Mouse (Mus musculus) C2C12 (cell line): ENCODE results near the gene Ptprt. TPM values are rescaled to one million over a fixed set of nuclear protein-coding genes. Genes with fewer than 3 reads are reported as not detected.

Experiments used
- H3K27me3 ChIP-seq: one replicate; pipeline ENCODE4 v1.6.1; 2011; ENCODE audit not compliant: control insufficient read depth, insufficient read depth, insufficient read length
- H3K36me3 ChIP-seq: one replicate; pipeline ENCODE4 v1.6.1; 2011; ENCODE audit not compliant: control insufficient read depth, insufficient read depth
- H3K4me3 ChIP-seq: one replicate; pipeline ENCODE4 v1.5.1; 2011; ENCODE audit warnings: mild to moderate bottlenecking, control low read depth; ENCODE audit not compliant: poor library complexity, insufficient read depth, severe bottlenecking
- H3K79me2 ChIP-seq: one replicate; pipeline ENCODE4 v1.6.1; 2011; ENCODE audit not compliant: control insufficient read depth, insufficient read depth
- H3K79me3 ChIP-seq: one replicate; pipeline ENCODE4 v1.6.1; 2011; ENCODE audit warnings: low read depth, control low read depth
- H3ac ChIP-seq: one replicate; pipeline ENCODE3; 2011; ENCODE audit warnings: low read depth; ENCODE audit not compliant: control insufficient read depth, insufficient read length
- CEBPB ChIP-seq: IDR thresholded peaks from one replicate; pipeline ENCODE4 v1.6.1; 2011; ENCODE audit warnings: low read depth, mild to moderate bottlenecking, control low read depth, moderate library complexity
- CTCF ChIP-seq: IDR thresholded peaks from one replicate; pipeline ENCODE4 v1.5.1; 2011; ENCODE audit not compliant: control insufficient read depth, insufficient read depth, insufficient read length
- FOSL1 ChIP-seq: IDR thresholded peaks from one replicate; pipeline ENCODE4 v1.8.0; 2011; ENCODE audit warnings: mild to moderate bottlenecking, low read length; ENCODE audit not compliant: poor library complexity, insufficient read depth, severe bottlenecking
- MAX ChIP-seq: IDR thresholded peaks from one replicate; pipeline ENCODE4 v1.6.1; 2011; ENCODE audit warnings: mild to moderate bottlenecking, control low read depth
- MYOD1 ChIP-seq: IDR thresholded peaks from one replicate; pipeline ENCODE4 v1.6.1; 2011; ENCODE audit warnings: low read depth; ENCODE audit not compliant: control insufficient read depth, insufficient read length
- MYOG ChIP-seq: IDR thresholded peaks from one replicate; pipeline ENCODE4 v1.6.1; 2011; ENCODE audit not compliant: control insufficient read depth, insufficient read length; ENCODE audit errors: extremely low read depth
- USF1 ChIP-seq: IDR thresholded peaks from one replicate; pipeline ENCODE4 v1.6.1; 2011; ENCODE audit warnings: low read depth, mild to moderate bottlenecking, control low read depth, moderate library complexity
- polyA plus RNA-seq: library from polyadenylated mRNA; unstranded; fragments of >200 nt; fragmentation: generic; extraction: Trizol; gene quantifications from one replicate; pipeline ENCODE4 v1.2.1, GENCODE M21; 2012; ENCODE audit warnings: missing spikeins

Ptprt gene
- polyA plus RNA-seq, 1 experiment: not detected

DNA sequence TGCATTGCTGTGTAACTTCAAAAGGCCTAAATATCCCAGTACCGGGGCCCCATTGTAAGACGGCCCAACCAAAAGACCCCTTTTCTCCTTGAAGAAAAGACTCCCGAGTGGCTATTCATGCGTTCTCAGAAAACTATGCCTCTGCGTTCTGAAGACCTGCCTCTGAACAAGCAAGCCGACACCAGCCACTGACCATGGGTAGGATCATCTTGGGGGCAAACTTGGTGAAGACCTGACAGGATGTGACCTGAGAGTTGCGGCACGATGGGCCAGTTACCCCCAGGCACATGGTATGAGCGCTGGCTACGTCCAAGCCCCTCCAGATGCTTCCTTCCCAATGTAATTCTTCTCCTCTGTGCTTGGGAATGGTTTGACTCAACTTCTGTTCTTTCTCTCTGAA lies 153.3 kb downstream of the Ptprt start:
- no peaks in the 10 kb centered on the region for H3K27me3 ChIP-seq
- TF ChIP-seq CEBPB: no peak
- TF ChIP-seq FOSL1: no peak
- TF ChIP-seq USF1: no peak
- TF ChIP-seq MYOG: no peak
- no peak for TF ChIP-seq CTCF
- no peak for TF ChIP-seq MAX
- TF ChIP-seq MYOD1: no peak
- no peaks in the 10 kb centered on the region for H3K79me2 ChIP-seq
- H3K36me3 ChIP-seq: no peaks in the 10 kb centered on the region
- no peaks in the 10 kb centered on the region for H3K79me3 ChIP-seq
- H3ac ChIP-seq: no peak overlapping the region
- H3K4me3 ChIP-seq: no peak overlapping the region

DNA sequence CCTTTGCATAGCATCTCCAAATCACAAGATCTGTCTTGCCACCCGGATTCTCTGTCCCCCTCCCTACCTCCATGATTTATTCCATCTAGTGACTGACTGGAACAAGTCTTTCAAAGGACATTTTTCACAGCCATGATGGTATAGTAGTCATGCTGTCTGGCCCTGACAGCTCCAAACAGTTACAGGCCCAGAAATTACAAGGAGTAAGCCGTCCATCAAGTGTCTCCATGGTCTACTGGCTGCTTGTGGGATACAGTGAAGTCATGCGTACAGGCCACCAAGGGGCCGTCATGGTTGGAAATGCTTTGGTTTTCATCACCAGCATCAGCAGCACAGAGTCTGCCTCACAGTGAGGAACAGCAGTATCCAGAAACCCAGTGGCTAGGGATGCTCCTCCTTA lies 156.1 kb downstream of the Ptprt start:
- no peaks in the 10 kb centered on the region for H3K79me2 ChIP-seq
- H3K27me3 ChIP-seq: no peaks in the 10 kb centered on the region
- H3K36me3 ChIP-seq: no peaks in the 10 kb centered on the region
- H3K79me3 ChIP-seq: no peaks in the 10 kb centered on the region
- no peak overlapping the region for H3K4me3 ChIP-seq
- TF ChIP-seq CTCF (no peak), MYOG (no peak), USF1 (no peak), MYOD1 (no peak), MAX (no peak), CEBPB (no peak), FOSL1 (no peak)
- no peak overlapping the region for H3ac ChIP-seq

DNA sequence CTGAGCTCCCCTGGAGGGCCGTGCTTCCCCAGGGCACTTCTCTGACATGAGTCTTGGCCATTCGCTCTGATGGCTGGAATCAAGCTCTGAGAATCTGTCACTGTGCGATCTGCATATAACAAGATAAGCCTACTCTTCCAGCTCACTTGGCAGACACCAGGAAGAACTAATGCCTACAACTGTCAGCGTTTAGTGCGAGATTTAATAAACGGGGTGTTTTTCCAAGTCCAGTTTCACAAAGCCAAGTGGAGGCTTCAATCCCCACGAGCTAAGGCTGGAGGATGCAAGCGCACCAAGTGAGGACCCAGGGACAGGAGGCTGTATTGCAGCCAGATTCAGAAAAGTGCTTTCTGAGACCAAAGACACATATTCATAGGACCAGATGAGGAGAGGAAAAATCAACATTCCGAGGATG lies 161.4 kb downstream of the Ptprt start:
- Histone ChIP-seq H3K79me2 (no peaks in the 10 kb centered on the region), H3K4me3 (no peak overlapping the region), H3ac (no peak overlapping the region), H3K79me3 (no peaks in the 10 kb centered on the region), H3K36me3 (no peaks in the 10 kb centered on the region), H3K27me3 (no peaks in the 10 kb centered on the region)
- TF ChIP-seq MYOD1: no peak
- TF ChIP-seq FOSL1: no peak
- no peak for TF ChIP-seq USF1
- no peak for TF ChIP-seq CEBPB
- no peak for TF ChIP-seq CTCF
- no peak for TF ChIP-seq MYOG
- no peak for TF ChIP-seq MAX

DNA sequence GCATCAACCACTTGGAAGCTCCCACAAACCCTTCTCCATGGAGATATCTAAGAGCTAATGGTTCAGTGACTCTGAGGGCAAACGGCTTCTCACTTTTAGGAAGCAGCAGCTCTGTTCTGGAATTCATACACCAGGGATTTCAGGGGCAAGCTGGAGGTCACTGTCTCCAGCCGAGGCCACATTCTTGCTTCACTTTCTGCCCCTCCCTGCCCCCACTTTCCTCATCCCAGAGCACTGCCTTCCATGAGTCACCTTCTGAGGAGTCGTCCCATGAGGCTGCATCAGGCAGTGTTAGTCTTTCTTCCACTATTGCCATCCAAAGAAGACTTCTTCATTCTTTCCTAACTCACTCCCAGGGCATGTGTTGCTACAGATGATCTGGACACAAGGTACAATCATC lies 162.8 kb downstream of the Ptprt start:
- TF ChIP-seq CEBPB: no peak
- TF ChIP-seq CTCF: no peak
- TF ChIP-seq USF1: no peak
- Histone ChIP-seq H3K36me3 (no peaks in the 10 kb centered on the region), H3K27me3 (no peaks in the 10 kb centered on the region), H3ac (no peak overlapping the region), H3K79me3 (no peaks in the 10 kb centered on the region), H3K79me2 (no peaks in the 10 kb centered on the region), H3K4me3 (no peak overlapping the region)

DNA sequence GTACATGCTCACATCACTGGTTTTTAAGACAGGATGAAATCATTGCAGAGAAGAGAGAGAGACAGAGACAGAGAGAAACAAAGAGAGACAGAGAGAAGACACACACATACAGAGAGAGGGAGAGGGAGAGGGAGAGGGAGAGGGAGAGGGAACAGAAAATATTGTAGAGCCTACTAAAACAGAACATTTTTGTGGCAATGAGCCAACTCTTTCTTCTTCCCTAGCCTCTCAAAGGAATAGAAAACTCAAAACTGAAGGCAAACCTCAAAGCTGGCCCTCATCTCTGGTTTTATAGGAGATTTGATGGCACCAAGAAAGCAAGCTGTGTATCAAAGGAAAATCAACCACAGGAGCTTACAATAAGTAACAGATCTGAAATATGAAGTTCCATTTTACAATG lies 176.9 kb downstream of the Ptprt start:
- no peaks in the 10 kb centered on the region for H3K36me3 ChIP-seq
- no peaks in the 10 kb centered on the region for H3K27me3 ChIP-seq
- no peak overlapping the region for H3ac ChIP-seq
- no peaks in the 10 kb centered on the region for H3K79me3 ChIP-seq
- no peak overlapping the region for H3K4me3 ChIP-seq
- H3K79me2 ChIP-seq: no peaks in the 10 kb centered on the region
- no peak for TF ChIP-seq FOSL1

DNA sequence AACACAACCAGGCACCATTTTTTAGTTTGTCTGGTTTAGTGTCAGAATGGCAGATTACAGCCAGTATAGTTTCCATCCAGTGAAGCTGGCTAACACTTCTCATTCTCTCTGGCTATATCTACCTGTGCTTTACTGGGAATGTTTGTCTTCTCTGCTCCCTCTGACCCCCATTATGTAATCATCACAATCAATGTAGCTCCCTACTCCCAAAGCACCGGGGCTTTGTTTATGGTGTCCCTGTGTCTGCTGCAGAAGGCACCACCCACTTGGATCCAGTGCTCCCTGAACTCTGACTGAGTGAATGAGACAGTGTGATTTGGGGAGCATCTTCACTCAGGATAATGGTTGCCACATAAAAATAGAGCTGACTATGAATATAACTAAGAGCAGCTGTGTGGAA lies 217.8 kb downstream of the Ptprt start:
- Histone ChIP-seq H3K4me3 (no peak overlapping the region), H3K27me3 (no peaks in the 10 kb centered on the region), H3K36me3 (no peaks in the 10 kb centered on the region), H3ac (no peak overlapping the region), H3K79me3 (no peaks in the 10 kb centered on the region), H3K79me2 (no peaks in the 10 kb centered on the region)
- TF ChIP-seq MAX (no peak), MYOD1 (no peak), CTCF (no peak), MYOG (no peak), CEBPB (no peak)
